Mouse (Mus musculus): ENCODE measurements around the gene Ghr.

The Ghr gene

GRCm38 (mm10) chr15:3512380-3512779 is 70.9 kb downstream of the Ghr start:
- DNase-seq = no peak

GRCm38 (mm10) chr15:3511639-3512171 is 71.6 kb downstream of the Ghr start:
- no peak for DNase-seq

GRCm38 (mm10) chr15:3509089-3509488 is 74.2 kb downstream of the Ghr start:
- DNase-seq = no peak

GRCm38 (mm10) chr15:3507329-3507728 is 76.0 kb downstream of the Ghr start:
- no peak for DNase-seq

GRCm38 (mm10) chr15:3504700-3505099 is 78.6 kb downstream of the Ghr start:
- DNase-seq = no peak

GRCm38 (mm10) chr15:3501683-3502082 is 81.6 kb downstream of the Ghr start:
- no peak for DNase-seq

GRCm38 (mm10) chr15:3499020-3499419 is 84.3 kb downstream of the Ghr start:
- no peak for DNase-seq

- DNase-seq = no peak
These were observed 85.2 kb downstream of the Ghr start for GRCm38 (mm10) chr15:3497946-3498580.

- no peak for DNase-seq
These were observed 92.4 kb downstream of the Ghr start for GRCm38 (mm10) chr15:3490868-3491267.

GRCm38 (mm10) chr15:3490011-3490410 is 93.3 kb downstream of the Ghr start:
- DNase-seq = no peak

- no peak for DNase-seq
These were observed 94.1 kb downstream of the Ghr start for GRCm38 (mm10) chr15:3489180-3489579.

- DNase-seq = no peak
These were observed 94.7 kb downstream of the Ghr start for GRCm38 (mm10) chr15:3488601-3489000.

GRCm38 (mm10) chr15:3486691-3487090 is 96.6 kb downstream of the Ghr start:
- no peak for DNase-seq

GRCm38 (mm10) chr15:3485367-3485766 is 97.9 kb downstream of the Ghr start:
- no peak for DNase-seq

GRCm38 (mm10) chr15:3483451-3483850 is 99.8 kb downstream of the Ghr start:
- DNase-seq = no peak

GRCm38 (mm10) chr15:3469230-3469629 is 114.1 kb downstream of the Ghr start:
- no peak for DNase-seq

GRCm38 (mm10) chr15:3466608-3467007 is 116.7 kb downstream of the Ghr start:
- no peak for DNase-seq

- no peak for DNase-seq
These were observed 118.5 kb downstream of the Ghr start for GRCm38 (mm10) chr15:3464754-3465153.

- DNase-seq = no peak
These were observed 126.7 kb downstream of the Ghr start for GRCm38 (mm10) chr15:3456543-3456942.

GRCm38 (mm10) chr15:3455572-3455971 is 127.7 kb downstream of the Ghr start:
- no peak for DNase-seq

GRCm38 (mm10) chr15:3452080-3452752 is 131.1 kb downstream of the Ghr start:
- no peak for DNase-seq

GRCm38 (mm10) chr15:3449564-3449963 is 133.7 kb downstream of the Ghr start:
- DNase-seq = no peak

GRCm38 (mm10) chr15:3445285-3445909 is 137.9 kb downstream of the Ghr start:
- no peak for DNase-seq

- no peak for DNase-seq
These were observed 138.8 kb downstream of the Ghr start for GRCm38 (mm10) chr15:3444448-3445020.

All from thymus, postnatal 25 days (tissue).